In genomic region chr10:8121895-8122294, GRCm38 (mm10) we compare ENCODE assay signal across 26 mouse cellular contexts.
DNase-seq lines count a peak whose midpoint lies in the region; ATAC-seq and TF ChIP-seq lines count a peak whose summit lies in the region.
"Had no signal": no experiment of that assay in that cellular context is flagged by ENCODE, and none has a peak within 500 bp of the region (broad histone marks: within the 10 kb centered on the region; RNA-seq: fewer than 3 reads in every experiment).

No protein-coding gene starts in this region.

- TF ChIP-seq CTCF in liver, postnatal 0 days (IDR thresholded peaks at IDR 0.05; ENCODE audit: low read depth): no peak

- H3K27me3 ChIP-seq in liver, embryonic 13.5 days: no peaks in the 10 kb centered on the region
- no peaks in the 10 kb centered on the region for H3K27me3 ChIP-seq in liver, postnatal 0 days (ENCODE audit: insufficient read depth, low read length)
- H3K27me3 ChIP-seq: embryonic facial prominence, embryonic 12.5 days; embryonic facial prominence, embryonic 15.5 days; forebrain, embryonic 13.5 days; heart, embryonic 12.5 days; heart, embryonic 15.5 days had no signal

- H3K36me3 ChIP-seq in liver, embryonic 13.5 days: no peaks in the 10 kb centered on the region
- no peaks in the 10 kb centered on the region for H3K36me3 ChIP-seq in liver, postnatal 0 days (replicated peaks; ENCODE audit: insufficient read depth, low read length)
- H3K36me3 ChIP-seq: embryonic facial prominence, embryonic 12.5 days; embryonic facial prominence, embryonic 15.5 days; heart, embryonic 12.5 days; heart, embryonic 15.5 days had no signal

- H3K4me1 ChIP-seq in liver, embryonic 13.5 days (replicated peaks): no peaks in the 10 kb centered on the region
- H3K4me1 ChIP-seq in liver, postnatal 0 days (ENCODE audit: insufficient read depth): peaks cover 6% of the 10 kb centered on the region; the same call in 1 of the 2 replicates
- H3K4me1 ChIP-seq: embryonic facial prominence, embryonic 12.5 days; embryonic facial prominence, embryonic 15.5 days; forebrain, embryonic 13.5 days; heart, embryonic 15.5 days had no signal

- no peak overlapping the region for H3K4me3 ChIP-seq in liver, embryonic 13.5 days (replicated peaks)
- H3K4me3 ChIP-seq in liver, postnatal 0 days (ENCODE audit: low read depth, low read length): no peak overlapping the region
- H3K4me3 ChIP-seq: embryonic facial prominence, embryonic 12.5 days; embryonic facial prominence, embryonic 15.5 days; forebrain, embryonic 13.5 days; heart, embryonic 12.5 days; heart, embryonic 15.5 days had no signal

- intact Hi-C loops in heart, postnatal 14 days (cut with DNase I): no loop called here

- DNase-seq in liver, embryonic 13.5 days: no peak
- DNase-seq in liver: no peak
- DNase-seq in liver, postnatal 0 days: no peak
- DNase-seq in heart, adult 8-10 months (ENCODE audit: low spot score): no peak
- no peak for DNase-seq in heart, postnatal 14 days
- DNase-seq: adrenal gland, postnatal 10 days; cerebellum, adult 11 months; cerebellum, adult 2 months; cerebellum, adult 9-11 months; cerebellum, postnatal 25 days; gastrocnemius, postnatal 10 days; gastrocnemius, postnatal 36 days; heart, adult 11 months; heart, postnatal 10 days; heart, postnatal 4 days had no signal

- H3K9ac ChIP-seq in liver, embryonic 13.5 days: no peak overlapping the region
- H3K9ac ChIP-seq in liver, postnatal 0 days (replicated peaks): no peak overlapping the region
- H3K9ac ChIP-seq: embryonic facial prominence, embryonic 12.5 days; embryonic facial prominence, embryonic 15.5 days; forebrain, embryonic 13.5 days; heart, embryonic 12.5 days; heart, embryonic 15.5 days; hindbrain, embryonic 14.5 days had no signal

- no peaks in the 10 kb centered on the region for H3K9me3 ChIP-seq in liver, embryonic 13.5 days (replicated peaks)
- no peaks in the 10 kb centered on the region for H3K9me3 ChIP-seq in liver, postnatal 0 days (ENCODE audit: low read length)
- H3K9me3 ChIP-seq: embryonic facial prominence, embryonic 12.5 days; embryonic facial prominence, embryonic 15.5 days; forebrain, embryonic 13.5 days; heart, embryonic 12.5 days; heart, embryonic 15.5 days had no signal

- 38% methylated on average over 4 of the region's 4 CpGs for WGBS in liver, embryonic 13.5 days (ENCODE audit: insufficient replicate concordance)
- WGBS in liver, postnatal 0 days (ENCODE audit: insufficient replicate concordance): 19% methylated on average over 4 of the region's 4 CpGs

- no peak overlapping the region for H3K4me2 ChIP-seq in liver, embryonic 13.5 days
- H3K4me2 ChIP-seq in liver, postnatal 0 days (ENCODE audit: low read depth, low read length): no peak overlapping the region
- H3K4me2 ChIP-seq: embryonic facial prominence, embryonic 12.5 days; embryonic facial prominence, embryonic 15.5 days; forebrain, embryonic 13.5 days; heart, embryonic 12.5 days; heart, embryonic 15.5 days; hindbrain, embryonic 14.5 days had no signal

- ATAC-seq in liver, embryonic 13.5 days (ENCODE audit: low read depth): peak; percentile 47; the same call in 1 of the 2 replicates
- peak; percentile 73 for ATAC-seq in granulocyte monocyte progenitor cell, adult 5-6 weeks (replicated peaks; ENCODE audit: poor library complexity, severe bottlenecking)
- ATAC-seq in liver, postnatal 0 days: peak; percentile 79
- ATAC-seq in monocyte, adult 5-6 weeks (replicated peaks; ENCODE audit: insufficient number of reproducible peaks, low FRiP score, low TSS enrichment, poor library complexity, severe bottlenecking): peak; percentile 85
- ATAC-seq: forebrain, embryonic 13.5 days; forebrain, embryonic 16.5 days; hindbrain, postnatal 0 days; inflammation-experienced regulatory T-cells, adult 6 months had no signal

- no peak overlapping the region for H3K27ac ChIP-seq in liver, embryonic 13.5 days
- no peak overlapping the region for H3K27ac ChIP-seq in liver, postnatal 0 days (ENCODE audit: low read depth)
- H3K27ac ChIP-seq: embryonic facial prominence, embryonic 12.5 days; embryonic facial prominence, embryonic 15.5 days; forebrain, embryonic 13.5 days; heart, embryonic 15.5 days; hindbrain, embryonic 14.5 days; hindbrain, postnatal 0 days had no signal

- no peak for TF ChIP-seq EP300 in liver, postnatal 0 days (IDR thresholded peaks at IDR 0.05; ENCODE audit: low read depth)
